ENCODE assay signal across 8 mouse cellular contexts in genomic region chr7:16043861-16044435, GRCm38 (mm10). TPM values are rescaled to one million over a fixed set of nuclear protein-coding genes. Genes with fewer than 3 reads are reported as not detected.
DNase-seq lines count a peak whose midpoint lies in the region; ATAC-seq lines count a peak whose summit lies in the region.

No protein-coding gene starts in this region.

- H3K27me3 ChIP-seq in heart, embryonic 10.5 days (ENCODE audit: insufficient read depth, poor library complexity, severe bottlenecking) = no peaks in the 10 kb centered on the region
- H3K27me3 ChIP-seq in heart, embryonic 11.5 days (ENCODE audit: control insufficient read depth, insufficient read depth, low read length) = no peaks in the 10 kb centered on the region
- no peaks in the 10 kb centered on the region for H3K27me3 ChIP-seq in forebrain, embryonic 11.5 days (ENCODE audit: control insufficient read depth, insufficient read depth, low read length)
- no peaks in the 10 kb centered on the region for H3K27me3 ChIP-seq in liver, embryonic 15.5 days

- H3K9me3 ChIP-seq in heart, embryonic 10.5 days = no peaks in the 10 kb centered on the region
- no peaks in the 10 kb centered on the region for H3K9me3 ChIP-seq in heart, embryonic 11.5 days (replicated peaks; ENCODE audit: control insufficient read depth, low read length)
- no peaks in the 10 kb centered on the region for H3K9me3 ChIP-seq in forebrain, embryonic 11.5 days (ENCODE audit: control insufficient read depth, low read length)
- H3K9me3 ChIP-seq in liver, embryonic 15.5 days (replicated peaks) = no peaks in the 10 kb centered on the region

- no peak overlapping the region for H3K27ac ChIP-seq in heart, embryonic 10.5 days
- no peak overlapping the region for H3K27ac ChIP-seq in heart, embryonic 11.5 days (ENCODE audit: low read depth, low read length)
- H3K27ac ChIP-seq in forebrain, embryonic 11.5 days (ENCODE audit: low read depth, low read length) = peak overlapping the region; percentile 39; the same call in 1 of the 2 replicates
- peak overlapping the region; percentile 91; the same call in 1 of the 2 replicates for H3K27ac ChIP-seq in liver, embryonic 15.5 days (replicated peaks)

- WGBS in heart, embryonic 10.5 days = 48% methylated on average over 3 of the region's 3 CpGs
- 48% methylated on average over 3 of the region's 3 CpGs for WGBS in heart, embryonic 11.5 days (ENCODE audit: insufficient replicate concordance)
- WGBS in forebrain, embryonic 11.5 days = 26% methylated on average over 3 of the region's 3 CpGs
- WGBS in liver, embryonic 15.5 days (ENCODE audit: insufficient replicate concordance) = 50% methylated on average over 3 of the region's 3 CpGs

- H3K4me2 ChIP-seq in heart, embryonic 11.5 days = no peak overlapping the region
- H3K4me2 ChIP-seq in forebrain, embryonic 11.5 days (ENCODE audit: low read depth, low read length, severe bottlenecking) = peak overlapping the region; percentile 15; the same call in 1 of the 2 replicates
- H3K4me2 ChIP-seq in liver, embryonic 15.5 days = peak overlapping the region; percentile 99

- H3K36me3 ChIP-seq in heart, embryonic 10.5 days = 0 out of 2 replicates have a peak, but pooled peaks cover 3% of the 10 kb centered on the region
- no peaks in the 10 kb centered on the region for H3K36me3 ChIP-seq in heart, embryonic 11.5 days (ENCODE audit: control insufficient read depth, insufficient read depth, low read length)
- H3K36me3 ChIP-seq in forebrain, embryonic 11.5 days (ENCODE audit: control insufficient read depth, insufficient read depth, low read length) = no peaks in the 10 kb centered on the region
- no peaks in the 10 kb centered on the region for H3K36me3 ChIP-seq in liver, embryonic 15.5 days (replicated peaks)

- DNase-seq in heart, embryonic 10.5 days (ENCODE audit: low spot score) = no peak
- DNase-seq in 416B (ENCODE audit: low read depth) = peak; percentile 57
- DNase-seq in forebrain, embryonic 11.5 days (ENCODE audit: low spot score) = no peak
- DNase-seq in layer of hippocampus, postnatal 14 days (ENCODE audit: low spot score in 2 of 2) = no peak
- DNase-seq in left cerebral cortex, adult 11 months (ENCODE audit: low spot score) = no peak

- ATAC-seq in heart, embryonic 11.5 days (replicated peaks; ENCODE audit: insufficient number of reproducible peaks, low FRiP score, low TSS enrichment) = no peak
- no peak for ATAC-seq in forebrain, embryonic 11.5 days (replicated peaks; ENCODE audit: low FRiP score)
- no peak for ATAC-seq in liver, embryonic 15.5 days (ENCODE audit: insufficient read depth)
- ATAC-seq in megakaryocyte progenitor cell, adult 5-6 weeks (replicated peaks; ENCODE audit: poor library complexity) = no peak

- no peak overlapping the region for H3K9ac ChIP-seq in heart, embryonic 11.5 days (ENCODE audit: low read depth, low read length)
- H3K9ac ChIP-seq in forebrain, embryonic 11.5 days (ENCODE audit: low read length) = peak overlapping the region; percentile 35; the same call in 1 of the 2 replicates
- H3K9ac ChIP-seq in liver, embryonic 15.5 days = no peak overlapping the region

- H3K4me3 ChIP-seq in heart, embryonic 10.5 days = peak overlapping the region; percentile 25; the same call in 1 of the 2 replicates
- H3K4me3 ChIP-seq in heart, embryonic 11.5 days (ENCODE audit: low read depth, low read length) = no peak overlapping the region
- no peak overlapping the region for H3K4me3 ChIP-seq in forebrain, embryonic 11.5 days (ENCODE audit: low read depth, low read length)
- H3K4me3 ChIP-seq in liver, embryonic 15.5 days (replicated peaks) = no peak overlapping the region

- H3K4me1 ChIP-seq in heart, embryonic 10.5 days = peaks cover 43% of the 10 kb centered on the region
- H3K4me1 ChIP-seq in heart, embryonic 11.5 days (ENCODE audit: control insufficient read depth, insufficient read depth, low read length) = peaks cover 27% of the 10 kb centered on the region
- peaks cover 19% of the 10 kb centered on the region; the same call in 1 of the 2 replicates for H3K4me1 ChIP-seq in forebrain, embryonic 11.5 days (replicated peaks; ENCODE audit: control insufficient read depth, insufficient read depth, low read length)
- H3K4me1 ChIP-seq in liver, embryonic 15.5 days (replicated peaks) = peaks cover 81% of the 10 kb centered on the region

RNA-seq across cellular contexts. Expression of gene Bicra, which starts 3.8 kb away (rescaled TPM):
- 5.8 and 7.4 TPM in 2 replicates for polyA plus RNA-seq in heart, embryonic 10.5 days (2016; fragmentation: Nextera tagmentation; extraction: Ambion mirVana)
- 4.9 and 5.7 TPM in 2 replicates for polyA plus RNA-seq in heart, embryonic 11.5 days (2014; fragmentation: Nextera tagmentation; extraction: Ambion mirVana)
- polyA plus RNA-seq in forebrain, embryonic 11.5 days (2014; fragmentation: Nextera tagmentation; extraction: Ambion mirVana) = 10.9 and 11.6 TPM in 2 replicates
- polyA plus RNA-seq in liver, embryonic 15.5 days (2015; fragmentation: Nextera tagmentation; extraction: Ambion mirVana) = 1.6 and 1.9 TPM in 2 replicates
- 14.7 and 14.9 TPM in 2 replicates for total RNA-seq in megakaryocyte progenitor cell, adult 5-6 weeks (2015)
- 1.1 and 3.4 TPM in 2 replicates for total RNA-seq in megakaryocyte progenitor cell, adult 5-6 weeks (2017)
- total RNA-seq in layer of hippocampus, postnatal 14 days (2021) = 10 to 100 TPM; 18.7 to 19.4 TPM

RNA-seq across cellular contexts. Expression of gene Zfp541, which starts 17.7 kb away (rescaled TPM):
- polyA plus RNA-seq in heart, embryonic 10.5 days (2016; fragmentation: Nextera tagmentation; extraction: Ambion mirVana) = not detected in 2 replicates
- polyA plus RNA-seq in heart, embryonic 11.5 days (2014; fragmentation: Nextera tagmentation; extraction: Ambion mirVana) = not detected in 2 replicates
- polyA plus RNA-seq in forebrain, embryonic 11.5 days (2014; fragmentation: Nextera tagmentation; extraction: Ambion mirVana) = not detected in 2 replicates
- not detected in 2 replicates for polyA plus RNA-seq in liver, embryonic 15.5 days (2015; fragmentation: Nextera tagmentation; extraction: Ambion mirVana)
- 0.15 TPM in 1 of 2 replicates, not detected in the other for total RNA-seq in megakaryocyte progenitor cell, adult 5-6 weeks (2015)
- 0.04 TPM in 1 of 2 replicates, not detected in the other for total RNA-seq in megakaryocyte progenitor cell, adult 5-6 weeks (2017)
- under 1 TPM; 0.46 to 0.50 TPM for total RNA-seq in layer of hippocampus, postnatal 14 days (2021)

RNA-seq across cellular contexts. Expression of gene Napa, which starts 54.3 kb away (rescaled TPM):
- 182 and 196 TPM in 2 replicates for polyA plus RNA-seq in heart, embryonic 10.5 days (2016; fragmentation: Nextera tagmentation; extraction: Ambion mirVana)
- polyA plus RNA-seq in heart, embryonic 11.5 days (2014; fragmentation: Nextera tagmentation; extraction: Ambion mirVana) = 158 and 168 TPM in 2 replicates
- polyA plus RNA-seq in forebrain, embryonic 11.5 days (2014; fragmentation: Nextera tagmentation; extraction: Ambion mirVana) = 156 and 167 TPM in 2 replicates
- 159 and 169 TPM in 2 replicates for polyA plus RNA-seq in liver, embryonic 15.5 days (2015; fragmentation: Nextera tagmentation; extraction: Ambion mirVana)
- total RNA-seq in megakaryocyte progenitor cell, adult 5-6 weeks (2015) = 69.2 and 72.0 TPM in 2 replicates
- total RNA-seq in megakaryocyte progenitor cell, adult 5-6 weeks (2017) = 46.2 and 57.8 TPM in 2 replicates
- 100 to 1,000 TPM; 240 to 259 TPM for total RNA-seq in layer of hippocampus, postnatal 14 days (2021)

Comparison
In these comparisons a context has a peak if more than half of its experiments do, and no peak if none do; other contexts are left out.
1. H3K27ac ChIP-seq: peak in forebrain, embryonic 11.5 days (single experiment) and liver, embryonic 15.5 days (single experiment); none in heart, embryonic 10.5 days (single experiment) and heart, embryonic 11.5 days (single experiment).